Mouse (Mus musculus): ENCODE measurements around the gene Lrrc17.

GRCm38 (mm10) chr5:21502936-21503610 lies 40.3 kb upstream of the Lrrc17 start:
- TF ChIP-seq CTCF (IDR thresholded peaks at IDR 0.05; ENCODE audit: borderline replicate concordance, insufficient read depth, low read depth, low read length) (no peak), POLR2A (IDR thresholded peaks at IDR 0.05; ENCODE audit: borderline replicate concordance, insufficient read depth, low read length) (no peak)

All from cerebellum, adult 2 months (tissue).